Mouse (Mus musculus): ENCODE measurements around the gene Cdon. TPM values are rescaled to one million over a fixed set of nuclear protein-coding genes. Genes with fewer than 3 reads are reported as not detected.
A peak's percentile ranks its signal among the peaks of the same experiment; 100 is the strongest.

The Cdon gene
- polyA plus RNA-seq, 1 experiment = 79.8 TPM

DNA sequence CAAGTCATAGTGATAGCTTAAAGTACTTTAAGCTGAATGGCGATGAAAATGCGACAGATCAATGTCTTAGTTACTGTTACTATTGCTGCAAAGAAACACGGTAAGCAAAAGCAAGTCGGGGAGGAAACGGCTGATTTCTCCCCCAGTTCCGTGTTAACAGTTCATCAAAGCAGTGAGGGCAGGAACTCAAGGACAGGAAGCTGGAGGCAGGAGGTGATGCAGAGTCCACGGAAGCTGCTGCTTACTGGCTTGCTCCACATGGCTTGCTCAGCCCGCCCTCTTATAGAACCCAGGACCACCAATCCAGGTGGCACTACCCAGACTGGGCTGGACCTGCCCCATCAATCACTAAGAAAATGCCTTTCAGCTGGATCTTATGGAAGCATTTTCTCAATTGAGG is 38.7 kb downstream of the Cdon start:
- H3K27ac ChIP-seq (ENCODE audit: insufficient read depth, low read length) = no peak overlapping the region
- H3K4me1 ChIP-seq (ENCODE audit: control insufficient read depth, insufficient read depth, low read length) = no peaks in the 10 kb centered on the region
- H3K4me3 ChIP-seq (ENCODE audit: insufficient read depth, low read length) = no peak overlapping the region
- no peak for TF ChIP-seq POLR2A (IDR thresholded peaks at IDR 0.05; ENCODE audit: low read depth, low read length)
- TF ChIP-seq CTCF (IDR thresholded peaks at IDR 0.05; ENCODE audit: borderline replicate concordance, insufficient read depth, low read length) = no peak

- peaks cover 10% of the 10 kb centered on the region for H3K4me1 ChIP-seq (ENCODE audit: control insufficient read depth, insufficient read depth, low read length)
- TF ChIP-seq POLR2A (IDR thresholded peaks at IDR 0.05; ENCODE audit: low read depth, low read length) (no peak), CTCF (IDR thresholded peaks at IDR 0.05; ENCODE audit: borderline replicate concordance, insufficient read depth, low read length) (no peak)
Measured at GRCm38 (mm10) chr9:35467264-35467817, 46.4 kb downstream of the Cdon start.

DNA sequence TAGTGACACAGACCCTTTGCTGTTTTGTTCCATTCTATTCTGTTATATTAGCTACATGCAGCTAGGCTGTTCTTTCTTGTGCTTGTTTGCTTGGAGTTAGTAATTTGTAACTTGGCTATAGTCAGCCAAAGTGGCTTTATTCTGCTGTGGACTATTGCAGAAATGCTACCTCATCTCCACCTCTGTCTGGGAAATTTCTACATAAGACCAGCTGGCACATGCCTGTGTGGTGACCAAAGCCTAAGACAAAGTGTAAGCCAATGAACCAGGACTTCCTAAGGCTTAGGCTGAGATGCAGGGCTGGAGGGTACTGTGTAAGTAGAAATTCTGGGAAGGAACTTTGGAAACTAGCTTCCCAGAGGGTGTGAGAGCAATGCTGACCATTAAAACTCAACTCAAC is 48.0 kb downstream of the Cdon start:
- H3K4me3 ChIP-seq (ENCODE audit: insufficient read depth, low read length) = no peak overlapping the region
- peaks cover 10% of the 10 kb centered on the region for H3K4me1 ChIP-seq (ENCODE audit: control insufficient read depth, insufficient read depth, low read length)
- TF ChIP-seq CTCF (IDR thresholded peaks at IDR 0.05; ENCODE audit: borderline replicate concordance, insufficient read depth, low read length) (no peak), POLR2A (IDR thresholded peaks at IDR 0.05; ENCODE audit: low read depth, low read length) (no peak)
- H3K27ac ChIP-seq (ENCODE audit: insufficient read depth, low read length) = no peak overlapping the region; the same call in 1 of the 2 replicates

More at GRCm38 (mm10) chr9:35467264-35467817, 46.4 kb downstream of the Cdon start:
- Histone ChIP-seq H3K4me3 (ENCODE audit: insufficient read depth, low read length) (no peak overlapping the region), H3K27ac (ENCODE audit: insufficient read depth, low read length) (peak overlapping the region; percentile 85)

- TF ChIP-seq POLR2A (IDR thresholded peaks at IDR 0.05; ENCODE audit: low read depth, low read length) (no peak), CTCF (IDR thresholded peaks at IDR 0.05; ENCODE audit: borderline replicate concordance, insufficient read depth, low read length) (no peak)
- Histone ChIP-seq H3K4me1 (ENCODE audit: control insufficient read depth, insufficient read depth, low read length) (no peaks in the 10 kb centered on the region), H3K27ac (ENCODE audit: insufficient read depth, low read length) (no peak overlapping the region), H3K4me3 (ENCODE audit: insufficient read depth, low read length) (no peak overlapping the region)
Measured at GRCm38 (mm10) chr9:35474104-35474724, 53.3 kb downstream of the Cdon start.

GRCm38 (mm10) chr9:35475394-35475793 is 54.5 kb downstream of the Cdon start:
- Histone ChIP-seq H3K4me1 (ENCODE audit: control insufficient read depth, insufficient read depth, low read length) (no peaks in the 10 kb centered on the region), H3K27ac (ENCODE audit: insufficient read depth, low read length) (no peak overlapping the region)

GRCm38 (mm10) chr9:35479456-35479855 is 58.5 kb downstream of the Cdon start:
- Histone ChIP-seq H3K27ac (ENCODE audit: insufficient read depth, low read length) (no peak overlapping the region), H3K4me3 (ENCODE audit: insufficient read depth, low read length) (no peak overlapping the region), H3K4me1 (ENCODE audit: control insufficient read depth, insufficient read depth, low read length) (0 out of 2 replicates have a peak, but pooled peaks cover 5% of the 10 kb centered on the region)
- TF ChIP-seq CTCF (IDR thresholded peaks at IDR 0.05; ENCODE audit: borderline replicate concordance, insufficient read depth, low read length) (no peak), POLR2A (IDR thresholded peaks at IDR 0.05; ENCODE audit: low read depth, low read length) (no peak)

More at GRCm38 (mm10) chr9:35475394-35475793, 54.5 kb downstream of the Cdon start:
- H3K4me3 ChIP-seq (ENCODE audit: insufficient read depth, low read length) = no peak overlapping the region
- TF ChIP-seq CTCF (IDR thresholded peaks at IDR 0.05; ENCODE audit: borderline replicate concordance, insufficient read depth, low read length) = no peak
- no peak for TF ChIP-seq POLR2A (IDR thresholded peaks at IDR 0.05; ENCODE audit: low read depth, low read length)

DNA sequence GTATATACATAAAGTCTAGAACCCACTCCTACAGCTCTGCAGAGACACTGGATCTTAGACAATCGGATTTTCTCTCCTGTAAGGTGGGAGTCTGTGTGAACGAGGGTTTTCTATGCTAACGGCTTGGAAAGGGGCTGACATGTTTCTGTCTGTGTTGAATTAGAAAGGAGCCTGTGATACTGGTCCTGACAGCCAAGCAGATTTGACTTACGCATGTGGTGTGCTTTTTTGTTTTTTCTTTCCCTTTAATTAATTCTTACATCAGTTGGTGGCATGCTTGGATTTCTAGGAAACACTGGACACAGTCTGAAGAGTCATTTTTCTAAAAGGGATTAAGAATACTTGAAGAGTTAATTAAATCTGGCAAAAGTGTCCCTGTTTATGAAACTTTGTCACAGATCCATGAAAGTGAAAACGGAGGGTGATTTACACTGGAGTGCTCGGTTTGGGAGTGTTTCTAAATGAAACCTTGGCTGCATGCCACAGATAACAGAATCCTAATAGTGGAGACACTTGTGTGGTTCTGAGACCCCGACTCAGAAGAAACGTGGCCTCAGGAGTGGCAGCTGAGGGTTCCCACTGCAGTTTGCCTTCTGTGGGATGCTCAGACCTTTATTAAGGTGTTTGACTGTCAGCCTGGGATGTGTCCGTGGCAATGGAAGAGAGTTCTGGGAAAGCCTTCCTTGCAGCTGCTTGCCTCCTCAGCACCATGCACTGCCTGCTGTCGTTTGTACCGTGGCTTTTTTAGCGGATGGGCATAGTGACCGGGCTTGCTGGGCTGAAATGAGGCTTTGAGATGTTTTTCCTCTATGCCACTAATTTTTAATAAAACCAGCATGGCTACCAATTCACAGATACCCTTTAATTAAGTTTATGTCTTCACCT is 61.3 kb downstream of the Cdon start:
- H3K4me1 ChIP-seq (ENCODE audit: control insufficient read depth, insufficient read depth, low read length) = peaks cover 15% of the 10 kb centered on the region
- H3K27ac ChIP-seq (ENCODE audit: insufficient read depth, low read length) = no peak overlapping the region
- no peak overlapping the region for H3K4me3 ChIP-seq (ENCODE audit: insufficient read depth, low read length)
- no peak for TF ChIP-seq POLR2A (IDR thresholded peaks at IDR 0.05; ENCODE audit: low read depth, low read length)
- no peak for TF ChIP-seq CTCF (IDR thresholded peaks at IDR 0.05; ENCODE audit: borderline replicate concordance, insufficient read depth, low read length)

- Histone ChIP-seq H3K4me3 (ENCODE audit: insufficient read depth, low read length) (no peak overlapping the region), H3K4me1 (ENCODE audit: control insufficient read depth, insufficient read depth, low read length) (peaks cover 16% of the 10 kb centered on the region), H3K27ac (ENCODE audit: insufficient read depth, low read length) (no peak overlapping the region)
- TF ChIP-seq CTCF (IDR thresholded peaks at IDR 0.05; ENCODE audit: borderline replicate concordance, insufficient read depth, low read length) (no peak), POLR2A (IDR thresholded peaks at IDR 0.05; ENCODE audit: low read depth, low read length) (no peak)
Measured at GRCm38 (mm10) chr9:35483949-35484348, 63.0 kb downstream of the Cdon start.

- Histone ChIP-seq H3K27ac (ENCODE audit: insufficient read depth, low read length) (peak overlapping the region; percentile 81), H3K4me3 (ENCODE audit: insufficient read depth, low read length) (no peak overlapping the region), H3K4me1 (ENCODE audit: control insufficient read depth, insufficient read depth, low read length) (peaks cover 18% of the 10 kb centered on the region)
- TF ChIP-seq POLR2A (IDR thresholded peaks at IDR 0.05; ENCODE audit: low read depth, low read length) (no peak), CTCF (IDR thresholded peaks at IDR 0.05; ENCODE audit: borderline replicate concordance, insufficient read depth, low read length) (no peak)
Measured at GRCm38 (mm10) chr9:35486616-35487015, 65.7 kb downstream of the Cdon start.

Data from embryonic fibroblast, embryonic 13.5 days (primary cell).